Mouse (Mus musculus): ENCODE data around the gene Spata19. TPM values are rescaled to one million over a fixed set of nuclear protein-coding genes. Genes with fewer than 3 reads are reported as not detected.

Gene Spata19
- 1 to 10 TPM in 1 of 2 experiments, under 1 TPM in 1; 0.59 to 1.7 TPM for total RNA-seq (2021)
- long read RNA-seq, experiment 1: 0 reads
- long read RNA-seq, experiment 2, partial matches to known transcripts: 1 of 1 reads
- long read RNA-seq, experiment 2, other reads (novel, unspliced or antisense): 0 of 1 reads

- DNase-seq (ENCODE audit: low spot score in 2 of 2): no peak
These were observed at the start of gene Spata19 for GRCm38 (mm10) chr9:27396500-27396899. Spata19 (plus strand) TSS chr9:27396800.

GRCm38 (mm10) chr9:27353082-27353481 is 43.5 kb upstream of the Spata19 start:
- DNase-seq (ENCODE audit: low spot score in 2 of 2): no peak

GRCm38 (mm10) chr9:27357893-27358292 is 38.7 kb upstream of the Spata19 start:
- DNase-seq (ENCODE audit: low spot score in 2 of 2): no peak

- no peak for DNase-seq (ENCODE audit: low spot score in 2 of 2)
These were observed 29.4 kb upstream of the Spata19 start for GRCm38 (mm10) chr9:27367231-27367630.

- no peak for DNase-seq (ENCODE audit: low spot score in 2 of 2)
These were observed 27.5 kb upstream of the Spata19 start for GRCm38 (mm10) chr9:27369108-27369507.

GRCm38 (mm10) chr9:27375746-27376145 is 20.9 kb upstream of the Spata19 start:
- DNase-seq (ENCODE audit: low spot score in 2 of 2): no peak

- no peak for DNase-seq (ENCODE audit: low spot score in 2 of 2)
These were observed 9.6 kb upstream of the Spata19 start for GRCm38 (mm10) chr9:27386951-27387350.

- DNase-seq (ENCODE audit: low spot score in 2 of 2): no peak
These were observed 4.6 kb downstream of the Spata19 start for GRCm38 (mm10) chr9:27401169-27401568.

GRCm38 (mm10) chr9:27409733-27410132 is 13.1 kb downstream of the Spata19 start:
- DNase-seq (ENCODE audit: low spot score in 2 of 2): peak; percentile 37 to 51

GRCm38 (mm10) chr9:27414058-27414460 is 17.5 kb downstream of the Spata19 start:
- DNase-seq (ENCODE audit: low spot score in 2 of 2): peak; percentile 82 to 85

GRCm38 (mm10) chr9:27424511-27424910 is 27.9 kb downstream of the Spata19 start:
- peak in 1 of 2 experiments; percentile 40 for DNase-seq (ENCODE audit: low spot score in 2 of 2)

GRCm38 (mm10) chr9:27428552-27428951 is 32.0 kb downstream of the Spata19 start:
- no peak for DNase-seq (ENCODE audit: low spot score in 2 of 2)

GRCm38 (mm10) chr9:27433301-27433700 is 36.7 kb downstream of the Spata19 start:
- no peak for DNase-seq (ENCODE audit: low spot score in 2 of 2)

- DNase-seq (ENCODE audit: low spot score in 2 of 2): no peak
These were observed 39.3 kb downstream of the Spata19 start for GRCm38 (mm10) chr9:27435936-27436335.

GRCm38 (mm10) chr9:27437391-27438061 is 40.9 kb downstream of the Spata19 start:
- peak; percentile 51 to 74 for DNase-seq (ENCODE audit: low spot score in 2 of 2)

GRCm38 (mm10) chr9:27449780-27450422 is 53.3 kb downstream of the Spata19 start:
- no peak for DNase-seq (ENCODE audit: low spot score in 2 of 2)

Other genes with a start within 250 kb of the Spata19 start
- 10 to 100 TPM; 27.3 to 32.7 TPM for gene Jam3, start 241.4 kb upstream of the Spata19 start, total RNA-seq (2021)
- gene Igsf9b, start 97.6 kb upstream of the Spata19 start, total RNA-seq (2021): 10 to 100 TPM; 64.8 to 67.9 TPM